Mouse (Mus musculus): ENCODE measurements around the gene Etv2. TPM values are rescaled to one million over a fixed set of nuclear protein-coding genes. Genes with fewer than 3 reads are reported as not detected.

Etv2 gene
- total RNA-seq (2014; rRNA removed) = 0.18 TPM in 1 of 2 replicates, not detected in the other
- polyA plus RNA-seq (2012; rRNA removed) = not detected in 2 replicates

DNA sequence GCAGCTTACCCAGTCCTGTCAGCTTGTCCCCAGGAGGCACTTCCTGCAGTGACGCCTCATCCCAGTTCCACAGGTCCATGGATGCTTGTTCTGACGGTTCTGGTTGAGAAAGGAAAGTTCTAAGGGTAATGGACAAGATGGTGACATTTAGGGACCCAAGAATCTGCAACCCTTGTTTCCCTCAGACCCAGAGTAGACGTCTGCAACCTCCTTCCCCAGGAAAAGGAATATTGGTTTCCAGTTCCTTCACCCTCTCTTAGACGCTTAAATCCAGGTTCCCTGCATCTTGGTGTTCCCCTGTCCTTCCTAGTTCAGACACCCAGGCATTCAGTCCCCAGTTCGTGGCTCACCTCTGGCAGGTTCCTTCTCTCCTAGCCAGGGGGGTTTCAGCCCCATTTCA is at the start of gene Etv2:
Etv2 (minus strand) TSS at position 101 of the 400 bp plus-strand sequence.
- Histone ChIP-seq H3K27me3 (ENCODE audit: control insufficient read depth, insufficient read depth, low read length) (peaks cover 11% of the 10 kb centered on the region; the same call in 1 of the 2 replicates), H3K4me1 (ENCODE audit: control insufficient read depth, insufficient read depth, low read length) (no peaks in the 10 kb centered on the region), H3K36me3 (ENCODE audit: control insufficient read depth, insufficient read depth, low read length) (no peaks in the 10 kb centered on the region), H3K27ac (replicated peaks; ENCODE audit: insufficient read depth, low read depth, low read length) (no peak within 1 kb of the TSS), H3K79me2 (ENCODE audit: control insufficient read depth, insufficient read depth, low read length) (no peaks in the 10 kb centered on the region), H3K4me3 (ENCODE audit: insufficient read depth, low read depth, low read length) (no peak within 1 kb of the TSS), H3K9ac (ENCODE audit: low read depth, low read length) (no peak within 1 kb of the TSS)
- 40% methylated on average over 5 of the region's 5 CpGs for WGBS
- TF ChIP-seq CTCF (IDR thresholded peaks at IDR 0.05; ENCODE audit: low read depth, low read length) (no peak), POLR2A (IDR thresholded peaks at IDR 0.05; ENCODE audit: extremely low read depth, insufficient read depth, low read length) (no peak)
- DNase-seq (ENCODE audit: extremely low read depth, low read depth, low spot score) = no peak

DNA sequence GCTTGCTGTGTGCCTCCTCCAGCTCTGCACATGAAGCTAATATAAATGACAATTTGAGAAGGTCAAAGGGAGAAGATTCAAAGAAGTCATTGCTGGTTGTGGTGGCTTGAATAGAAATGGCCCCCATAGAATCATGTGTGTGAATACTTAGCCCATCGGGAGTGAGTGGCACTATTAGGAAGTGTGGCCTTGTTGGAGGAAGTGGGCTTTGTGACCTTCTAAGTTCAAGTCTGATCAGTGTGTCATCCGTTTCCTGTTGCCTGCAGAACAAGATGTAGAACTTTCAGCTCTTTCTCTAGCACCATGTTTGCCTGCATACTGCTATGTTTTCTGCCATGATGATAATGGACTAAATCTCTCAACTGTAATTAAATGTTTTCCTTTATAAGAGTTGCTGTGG is 47.8 kb upstream of the Etv2 start:
- WGBS = 63% methylated on average over 2 of the region's 2 CpGs
- Histone ChIP-seq H3K27me3 (ENCODE audit: control insufficient read depth, insufficient read depth, low read length) (no peaks in the 10 kb centered on the region), H3K36me3 (ENCODE audit: control insufficient read depth, insufficient read depth, low read length) (no peaks in the 10 kb centered on the region), H3K9ac (ENCODE audit: low read depth, low read length) (no peak overlapping the region), H3K27ac (replicated peaks; ENCODE audit: insufficient read depth, low read depth, low read length) (no peak overlapping the region), H3K4me1 (ENCODE audit: control insufficient read depth, insufficient read depth, low read length) (peaks cover 14% of the 10 kb centered on the region), H3K79me2 (ENCODE audit: control insufficient read depth, insufficient read depth, low read length) (no peaks in the 10 kb centered on the region), H3K4me3 (ENCODE audit: insufficient read depth, low read depth, low read length) (no peak overlapping the region)
- TF ChIP-seq POLR2A (IDR thresholded peaks at IDR 0.05; ENCODE audit: extremely low read depth, insufficient read depth, low read length) (no peak), CTCF (IDR thresholded peaks at IDR 0.05; ENCODE audit: low read depth, low read length) (no peak)
- DNase-seq (ENCODE audit: extremely low read depth, low read depth, low spot score) = no peak

DNA sequence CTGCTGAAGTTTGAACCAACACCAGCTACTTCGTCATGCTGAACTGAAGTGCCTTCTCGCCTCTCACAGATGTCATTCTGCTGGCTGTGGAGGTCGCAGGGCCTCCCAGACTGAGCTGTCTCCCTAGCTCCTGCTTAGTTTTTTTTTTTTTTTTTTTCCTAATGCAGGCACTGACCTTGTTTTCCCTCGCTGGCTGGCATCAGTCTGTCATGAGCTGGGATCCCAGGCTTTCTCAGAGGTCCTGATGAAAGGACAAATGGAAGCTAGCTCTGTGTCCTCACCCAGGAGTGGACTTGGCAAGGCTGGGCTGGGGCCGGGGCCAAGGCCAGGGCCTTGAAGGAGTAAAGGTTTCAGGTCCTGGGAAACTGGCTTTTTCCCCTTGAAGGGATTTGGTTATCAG is 46.2 kb upstream of the Etv2 start:
- TF ChIP-seq CTCF (IDR thresholded peaks at IDR 0.05; ENCODE audit: low read depth, low read length) = no peak
- TF ChIP-seq POLR2A (IDR thresholded peaks at IDR 0.05; ENCODE audit: extremely low read depth, insufficient read depth, low read length) = no peak
- no peak for DNase-seq (ENCODE audit: extremely low read depth, low read depth, low spot score)
- WGBS = 79% methylated on average over 5 of the region's 5 CpGs
- Histone ChIP-seq H3K27me3 (ENCODE audit: control insufficient read depth, insufficient read depth, low read length) (no peaks in the 10 kb centered on the region), H3K27ac (replicated peaks; ENCODE audit: insufficient read depth, low read depth, low read length) (no peak overlapping the region), H3K9ac (ENCODE audit: low read depth, low read length) (no peak overlapping the region), H3K4me3 (ENCODE audit: insufficient read depth, low read depth, low read length) (no peak overlapping the region), H3K4me1 (ENCODE audit: control insufficient read depth, insufficient read depth, low read length) (peaks cover 2% of the 10 kb centered on the region), H3K79me2 (ENCODE audit: control insufficient read depth, insufficient read depth, low read length) (no peaks in the 10 kb centered on the region), H3K36me3 (ENCODE audit: control insufficient read depth, insufficient read depth, low read length) (no peaks in the 10 kb centered on the region)

DNA sequence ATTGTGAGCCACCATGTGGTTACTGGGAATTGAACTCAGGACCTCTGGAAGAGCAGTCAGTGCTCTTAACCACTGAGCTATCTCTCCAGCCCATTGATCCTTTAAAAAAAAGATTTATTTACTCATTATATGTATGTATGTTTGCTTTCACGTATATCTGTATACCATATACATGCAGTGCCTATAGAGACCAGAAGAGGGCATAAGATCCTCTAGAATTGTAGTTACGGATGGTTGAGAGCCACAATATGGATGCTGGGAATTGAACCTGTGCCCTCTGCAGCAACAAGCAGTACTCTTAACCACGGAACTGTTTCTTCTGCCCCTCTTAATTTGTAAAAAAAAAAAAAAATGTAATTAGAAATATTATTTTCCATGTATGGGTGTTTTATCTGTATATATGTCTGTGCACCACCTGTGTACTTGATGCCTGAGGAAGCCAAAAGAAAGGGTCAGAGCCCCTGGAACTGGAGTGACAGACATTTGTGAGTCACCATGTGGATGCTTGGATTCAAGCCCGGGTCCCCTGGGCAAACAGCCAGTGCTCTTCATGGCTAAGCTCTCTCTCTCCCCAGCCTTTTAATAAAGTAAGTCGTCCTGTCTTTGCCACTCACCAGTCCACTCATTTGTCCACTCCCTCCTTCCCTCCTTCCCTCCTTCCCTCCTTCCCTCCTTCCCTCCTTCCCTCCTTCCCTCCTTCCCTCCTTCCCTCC is 42.8 kb upstream of the Etv2 start:
- Histone ChIP-seq H3K4me3 (ENCODE audit: insufficient read depth, low read depth, low read length) (no peak overlapping the region), H3K9ac (ENCODE audit: low read depth, low read length) (no peak overlapping the region), H3K4me1 (ENCODE audit: control insufficient read depth, insufficient read depth, low read length) (no peaks in the 10 kb centered on the region), H3K27ac (replicated peaks; ENCODE audit: insufficient read depth, low read depth, low read length) (no peak overlapping the region), H3K27me3 (ENCODE audit: control insufficient read depth, insufficient read depth, low read length) (no peaks in the 10 kb centered on the region), H3K79me2 (ENCODE audit: control insufficient read depth, insufficient read depth, low read length) (no peaks in the 10 kb centered on the region), H3K36me3 (ENCODE audit: control insufficient read depth, insufficient read depth, low read length) (no peaks in the 10 kb centered on the region)
- DNase-seq (ENCODE audit: extremely low read depth, low read depth, low spot score) = no peak
- TF ChIP-seq POLR2A (IDR thresholded peaks at IDR 0.05; ENCODE audit: extremely low read depth, insufficient read depth, low read length) (no peak), CTCF (IDR thresholded peaks at IDR 0.05; ENCODE audit: low read depth, low read length) (no peak)
- WGBS = 57% methylated on average over 5 of the region's 5 CpGs

DNA sequence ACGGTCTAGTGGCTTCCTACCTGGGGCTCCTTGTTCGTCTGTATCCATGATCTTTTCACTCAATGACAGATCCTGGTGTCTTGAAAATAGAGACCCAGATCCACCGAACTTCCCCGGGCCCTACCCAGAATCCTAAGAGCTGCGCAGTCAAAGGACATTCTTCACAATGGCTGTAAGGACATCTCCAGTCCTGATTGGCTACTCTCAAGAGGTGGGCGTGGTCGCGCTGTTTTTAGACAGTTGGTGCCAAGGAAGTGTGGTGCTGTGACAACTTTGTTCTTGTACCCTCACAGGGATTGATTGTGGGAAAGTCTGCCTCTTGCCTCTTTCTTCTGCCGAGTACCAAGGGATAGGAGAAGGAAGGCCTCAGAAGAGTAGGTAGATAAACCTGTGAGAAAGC is 35.8 kb upstream of the Etv2 start, which contains the start of gene Pmis2:
Pmis2 (minus strand) TSS at position 126 of the 400 bp plus-strand sequence.
- no peaks in the 10 kb centered on the region for H3K79me2 ChIP-seq (ENCODE audit: control insufficient read depth, insufficient read depth, low read length)
- TF ChIP-seq POLR2A (IDR thresholded peaks at IDR 0.05; ENCODE audit: extremely low read depth, insufficient read depth, low read length) (no peak), CTCF (IDR thresholded peaks at IDR 0.05; ENCODE audit: low read depth, low read length) (no peak)
- no peaks in the 10 kb centered on the region for H3K27me3 ChIP-seq (ENCODE audit: control insufficient read depth, insufficient read depth, low read length)
- no peak for DNase-seq (ENCODE audit: extremely low read depth, low read depth, low spot score)
- no peaks in the 10 kb centered on the region for H3K36me3 ChIP-seq (ENCODE audit: control insufficient read depth, insufficient read depth, low read length)
- H3K4me1 ChIP-seq (ENCODE audit: control insufficient read depth, insufficient read depth, low read length) = peaks cover 3% of the 10 kb centered on the region; the same call in 1 of the 2 replicates
- H3K4me3 ChIP-seq (ENCODE audit: insufficient read depth, low read depth, low read length) = no peak within 1 kb of the TSS
- H3K9ac ChIP-seq (ENCODE audit: low read depth, low read length) = no peak within 1 kb of the TSS
- 76% methylated on average over 9 of the region's 9 CpGs for WGBS
- H3K27ac ChIP-seq (replicated peaks; ENCODE audit: insufficient read depth, low read depth, low read length) = no peak within 1 kb of the TSS

DNA sequence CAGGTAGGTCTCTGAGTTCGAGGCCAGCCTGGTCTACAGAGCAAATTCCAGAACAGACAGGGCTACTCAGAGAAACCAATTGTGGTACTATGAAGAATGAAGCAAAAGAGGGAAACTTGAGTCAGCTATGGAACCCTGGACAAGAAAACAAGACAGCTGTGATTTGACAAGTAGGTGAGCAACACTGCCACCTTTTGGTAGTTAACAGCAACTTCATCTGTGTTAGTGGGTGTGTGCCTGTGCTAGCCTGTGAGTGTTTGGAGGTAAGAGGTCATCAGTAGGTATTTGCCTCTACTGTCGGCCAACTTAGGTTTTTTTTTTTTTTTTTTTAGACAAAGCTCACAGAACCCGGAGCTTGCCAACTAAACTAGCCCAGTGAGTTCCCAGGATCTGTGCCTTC is 33.6 kb upstream of the Etv2 start:
- 20% methylated on average over 3 of the region's 3 CpGs for WGBS
- H3K79me2 ChIP-seq (ENCODE audit: control insufficient read depth, insufficient read depth, low read length) = no peaks in the 10 kb centered on the region
- no peaks in the 10 kb centered on the region for H3K27me3 ChIP-seq (ENCODE audit: control insufficient read depth, insufficient read depth, low read length)
- no peaks in the 10 kb centered on the region for H3K36me3 ChIP-seq (ENCODE audit: control insufficient read depth, insufficient read depth, low read length)
- peaks cover 3% of the 10 kb centered on the region; the same call in 1 of the 2 replicates for H3K4me1 ChIP-seq (ENCODE audit: control insufficient read depth, insufficient read depth, low read length)
- peak overlapping the region; percentile 36; the same call in 1 of the 2 replicates for H3K9ac ChIP-seq (ENCODE audit: low read depth, low read length)
- H3K4me3 ChIP-seq (ENCODE audit: insufficient read depth, low read depth, low read length) = no peak overlapping the region
- peak overlapping the region; percentile 65 for H3K27ac ChIP-seq (replicated peaks; ENCODE audit: insufficient read depth, low read depth, low read length)
- DNase-seq (ENCODE audit: extremely low read depth, low read depth, low spot score) = peak; percentile 93
- TF ChIP-seq CTCF (IDR thresholded peaks at IDR 0.05; ENCODE audit: low read depth, low read length) (peak; percentile 44), POLR2A (IDR thresholded peaks at IDR 0.05; ENCODE audit: extremely low read depth, insufficient read depth, low read length) (no peak)

Data from liver, adult 2 months (tissue).